Mouse (Mus musculus): ENCODE data around the gene Fryl. TPM values are rescaled to one million over a fixed set of nuclear protein-coding genes. Genes with fewer than 3 reads are reported as not detected.

Gene Fryl
- polyA plus RNA-seq, 1 experiment from 2014 or later = 24.3 TPM

- no peak overlapping the region for H3K4me3 ChIP-seq
- no peaks in the 10 kb centered on the region for H3K9me3 ChIP-seq
- no peak overlapping the region for H3K27ac ChIP-seq (replicated peaks)
- 0 out of 2 replicates have a peak, but pooled peaks cover 5% of the 10 kb centered on the region for H3K27me3 ChIP-seq (replicated peaks; ENCODE audit: low read depth, poor library complexity, severe bottlenecking)
- H3K4me1 ChIP-seq = peaks cover 24% of the 10 kb centered on the region
- 44% methylated on average over 8 of the region's 8 CpGs for WGBS
- no peaks in the 10 kb centered on the region for H3K36me3 ChIP-seq (replicated peaks)
- no peak for DNase-seq (ENCODE audit: low spot score)
Measured at GRCm38 (mm10) chr5:72994424-72994823, 262.0 kb downstream of the Fryl start.

GRCm38 (mm10) chr5:72992474-72992873 lies 263.9 kb downstream of the Fryl start:
- Histone ChIP-seq H3K27ac (replicated peaks) (no peak overlapping the region), H3K4me3 (no peak overlapping the region), H3K36me3 (replicated peaks) (no peaks in the 10 kb centered on the region), H3K27me3 (replicated peaks; ENCODE audit: low read depth, poor library complexity, severe bottlenecking) (0 out of 2 replicates have a peak, but pooled peaks cover 5% of the 10 kb centered on the region), H3K4me1 (peaks cover 24% of the 10 kb centered on the region), H3K9me3 (no peaks in the 10 kb centered on the region)
- 83% methylated on average over 1 of the region's 1 CpGs for WGBS
- DNase-seq (ENCODE audit: low spot score) = no peak

- H3K27ac ChIP-seq (replicated peaks) = no peak overlapping the region
- 79% methylated on average over 8 of the region's 8 CpGs for WGBS
- H3K27me3 ChIP-seq (replicated peaks; ENCODE audit: low read depth, poor library complexity, severe bottlenecking) = 0 out of 2 replicates have a peak, but pooled peaks cover 5% of the 10 kb centered on the region
- peaks cover 15% of the 10 kb centered on the region for H3K4me1 ChIP-seq
- no peak for DNase-seq (ENCODE audit: low spot score)
- no peak overlapping the region for H3K4me3 ChIP-seq
- no peaks in the 10 kb centered on the region for H3K9me3 ChIP-seq
- no peaks in the 10 kb centered on the region for H3K36me3 ChIP-seq (replicated peaks)
Measured at GRCm38 (mm10) chr5:72989756-72990155, 266.7 kb downstream of the Fryl start.

- DNase-seq (ENCODE audit: low spot score) = no peak
- Histone ChIP-seq H3K27ac (replicated peaks) (no peak overlapping the region), H3K4me3 (no peak overlapping the region), H3K36me3 (replicated peaks) (no peaks in the 10 kb centered on the region), H3K4me1 (peaks cover 15% of the 10 kb centered on the region; the same call in 1 of the 2 replicates), H3K9me3 (no peaks in the 10 kb centered on the region), H3K27me3 (replicated peaks; ENCODE audit: low read depth, poor library complexity, severe bottlenecking) (no peaks in the 10 kb centered on the region)
- WGBS = 87% methylated on average over 7 of the region's 7 CpGs
Measured at GRCm38 (mm10) chr5:72987786-72988185, 268.6 kb downstream of the Fryl start.

- peaks cover 13% of the 10 kb centered on the region for H3K4me1 ChIP-seq
- H3K27me3 ChIP-seq (replicated peaks; ENCODE audit: low read depth, poor library complexity, severe bottlenecking) = no peaks in the 10 kb centered on the region
- WGBS = 8% methylated on average over 2 of the region's 2 CpGs
- no peaks in the 10 kb centered on the region for H3K9me3 ChIP-seq
- no peak overlapping the region for H3K4me3 ChIP-seq
- DNase-seq (ENCODE audit: low spot score) = no peak
- H3K36me3 ChIP-seq (replicated peaks) = peaks cover 17% of the 10 kb centered on the region
- H3K27ac ChIP-seq (replicated peaks) = no peak overlapping the region
Measured at GRCm38 (mm10) chr5:72984091-72984490, 272.3 kb downstream of the Fryl start.

- DNase-seq (ENCODE audit: low spot score) = no peak
- 87% methylated on average over 4 of the region's 4 CpGs for WGBS
- Histone ChIP-seq H3K36me3 (replicated peaks) (peaks cover 73% of the 10 kb centered on the region), H3K27ac (replicated peaks) (no peak overlapping the region), H3K4me3 (no peak overlapping the region), H3K9me3 (no peaks in the 10 kb centered on the region), H3K27me3 (replicated peaks; ENCODE audit: low read depth, poor library complexity, severe bottlenecking) (no peaks in the 10 kb centered on the region), H3K4me1 (no peaks in the 10 kb centered on the region)
Measured at GRCm38 (mm10) chr5:72976539-72976938, 279.9 kb downstream of the Fryl start.

GRCm38 (mm10) chr5:72975996-72976395 lies 280.4 kb downstream of the Fryl start:
- H3K9me3 ChIP-seq = no peaks in the 10 kb centered on the region
- DNase-seq (ENCODE audit: low spot score) = no peak
- no peaks in the 10 kb centered on the region for H3K4me1 ChIP-seq
- no peak overlapping the region for H3K4me3 ChIP-seq
- H3K27ac ChIP-seq (replicated peaks) = no peak overlapping the region
- 93% methylated on average over 6 of the region's 6 CpGs for whole genome bisulfite sequencing
- no peaks in the 10 kb centered on the region for H3K27me3 ChIP-seq (replicated peaks; ENCODE audit: low read depth, poor library complexity, severe bottlenecking)
- peaks cover 77% of the 10 kb centered on the region for H3K36me3 ChIP-seq (replicated peaks)

GRCm38 (mm10) chr5:72974602-72975001 lies 281.8 kb downstream of the Fryl start, which contains the start of gene Gm10135:
Gene Gm10135 (minus strand): TSS chr5:72974702.
- H3K9me3 ChIP-seq = no peaks in the 10 kb centered on the region
- H3K4me1 ChIP-seq = no peaks in the 10 kb centered on the region
- WGBS = 96% methylated on average over 7 of the region's 7 CpGs
- peaks cover 77% of the 10 kb centered on the region for H3K36me3 ChIP-seq (replicated peaks)
- H3K27ac ChIP-seq (replicated peaks) = no peak within 1 kb of the TSS
- no peak within 1 kb of the TSS for H3K4me3 ChIP-seq
- no peaks in the 10 kb centered on the region for H3K27me3 ChIP-seq (replicated peaks; ENCODE audit: low read depth, poor library complexity, severe bottlenecking)
- DNase-seq (ENCODE audit: low spot score) = no peak

- Histone ChIP-seq H3K36me3 (replicated peaks) (peaks cover 86% of the 10 kb centered on the region), H3K9me3 (no peaks in the 10 kb centered on the region), H3K4me1 (no peaks in the 10 kb centered on the region), H3K27ac (replicated peaks) (no peak overlapping the region), H3K4me3 (no peak overlapping the region), H3K27me3 (replicated peaks; ENCODE audit: low read depth, poor library complexity, severe bottlenecking) (no peaks in the 10 kb centered on the region)
- no peak for DNase-seq (ENCODE audit: low spot score)
- WGBS = 64% methylated on average over 5 of the region's 5 CpGs
Measured at GRCm38 (mm10) chr5:72972934-72973333, 283.5 kb downstream of the Fryl start.

GRCm38 (mm10) chr5:72972435-72972834 lies 284.0 kb downstream of the Fryl start:
- no peak overlapping the region for H3K27ac ChIP-seq (replicated peaks)
- H3K4me1 ChIP-seq = no peaks in the 10 kb centered on the region
- no peaks in the 10 kb centered on the region for H3K27me3 ChIP-seq (replicated peaks; ENCODE audit: low read depth, poor library complexity, severe bottlenecking)
- no peaks in the 10 kb centered on the region for H3K9me3 ChIP-seq
- 77% methylated on average over 4 of the region's 4 CpGs for WGBS
- peaks cover 85% of the 10 kb centered on the region for H3K36me3 ChIP-seq (replicated peaks)
- no peak for DNase-seq (ENCODE audit: low spot score)
- H3K4me3 ChIP-seq = no peak overlapping the region

Other genes with a start within 250 kb of the Fryl start
- 2.1 and 2.6 TPM in 2 replicates for gene Slc10a4, start 249.7 kb downstream of the Fryl start, polyA plus RNA-seq (2016; fragmentation: Nextera tagmentation; extraction: Ambion mirVana)
- gene Ociad1, start 36.2 kb upstream of the Fryl start, polyA plus RNA-seq (2016; fragmentation: Nextera tagmentation; extraction: Ambion mirVana) = 135 and 137 TPM in 2 replicates
- gene Ociad2, start 84.4 kb upstream of the Fryl start, polyA plus RNA-seq (2016; fragmentation: Nextera tagmentation; extraction: Ambion mirVana) = 7.1 and 9.4 TPM in 2 replicates
- not detected in 2 replicates for gene Cwh43, start 149.5 kb upstream of the Fryl start, polyA plus RNA-seq (2016; fragmentation: Nextera tagmentation; extraction: Ambion mirVana)
- gene Dcun1d4, start 224.4 kb upstream of the Fryl start, polyA plus RNA-seq (2016; fragmentation: Nextera tagmentation; extraction: Ambion mirVana) = 46.6 and 46.8 TPM in 2 replicates

Data from embryonic facial prominence, embryonic 10.5 days (tissue).